Comparison of ENCODE assay signal across 17 mouse cellular contexts in genomic region chr19:22189716-22190115, GRCm38 (mm10). TPM values are rescaled to one million over a fixed set of nuclear protein-coding genes. Genes with fewer than 3 reads are reported as not detected.
DNase-seq lines count a peak whose midpoint lies in the region; ATAC-seq and TF ChIP-seq lines count a peak whose summit lies in the region.
"Had no signal": no experiment of that assay in that cellular context is flagged by ENCODE, and none has a peak within 500 bp of the region (broad histone marks: within the 10 kb centered on the region; RNA-seq: fewer than 3 reads in every experiment).

No protein-coding gene starts in this region.

- 40% methylated on average over 1 of the region's 1 CpGs for WGBS in hindbrain, embryonic 14.5 days
- 69% methylated on average over 1 of the region's 1 CpGs for WGBS in hindbrain, embryonic 10.5 days
- WGBS in midbrain, postnatal 0 days: 10% methylated on average over 1 of the region's 1 CpGs

- H3K27me3 ChIP-seq in hindbrain, embryonic 14.5 days (ENCODE audit: control insufficient read depth, insufficient read depth, low read length): no peaks in the 10 kb centered on the region
- no peaks in the 10 kb centered on the region for H3K27me3 ChIP-seq in hindbrain, embryonic 10.5 days (ENCODE audit: insufficient read depth, poor library complexity, severe bottlenecking)
- H3K27me3 ChIP-seq in midbrain, postnatal 0 days (ENCODE audit: insufficient read depth, low read length): no peaks in the 10 kb centered on the region
- H3K27me3 ChIP-seq: embryonic facial prominence, embryonic 13.5 days; limb, embryonic 12.5 days had no signal

- H3K4me2 ChIP-seq in hindbrain, embryonic 14.5 days (replicated peaks): no peak overlapping the region
- no peak overlapping the region for H3K4me2 ChIP-seq in midbrain, postnatal 0 days (ENCODE audit: low read depth, low read length, poor library complexity, severe bottlenecking)
- H3K4me2 ChIP-seq: embryonic facial prominence, embryonic 13.5 days; limb, embryonic 12.5 days had no signal

- no peak overlapping the region for H3K4me3 ChIP-seq in hindbrain, embryonic 14.5 days (replicated peaks; ENCODE audit: low read length)
- no peak overlapping the region for H3K4me3 ChIP-seq in hindbrain, embryonic 10.5 days
- H3K4me3 ChIP-seq in midbrain, postnatal 0 days (ENCODE audit: low read depth, low read length): no peak overlapping the region
- H3K4me3 ChIP-seq: embryonic facial prominence, embryonic 13.5 days; limb, embryonic 12.5 days had no signal

- ATAC-seq in hindbrain, embryonic 14.5 days (ENCODE audit: low FRiP score): 0 out of 2 replicates have a peak, but pooled peaks have one; percentile 71
- peak; percentile 78 for ATAC-seq in midbrain, postnatal 0 days (ENCODE audit: low FRiP score)
- ATAC-seq in CD4-positive, CD25-positive, alpha-beta regulatory T cell, adult 4 months: no peak

- DNase-seq in hindbrain, embryonic 14.5 days (ENCODE audit: low spot score): peak; percentile 57
- no peak for DNase-seq in hindbrain, embryonic 10.5 days (ENCODE audit: low spot score)
- peak; percentile 11 for DNase-seq in embryo, embryonic 10.5 days (ENCODE audit: low spot score)
- DNase-seq in layer of hippocampus, adult 8-10 months (ENCODE audit: low spot score in 2 of 2): peak; percentile 17 to 30
- peak; percentile 74 for DNase-seq in midbrain, postnatal 0 days (ENCODE audit: low spot score)
- DNase-seq in thymus, postnatal 25 days: no peak
- DNase-seq in cerebellum, adult 9-11 months: no peak
- DNase-seq: adrenal gland, adult 2 months; cerebellum, adult 11 months; heart, postnatal 10 days; lung, adult 2 months; thymus, postnatal 4 days had no signal

- H3K4me1 ChIP-seq in hindbrain, embryonic 14.5 days (replicated peaks; ENCODE audit: control insufficient read depth, insufficient read depth, low read length): no peaks in the 10 kb centered on the region
- no peaks in the 10 kb centered on the region for H3K4me1 ChIP-seq in hindbrain, embryonic 10.5 days (replicated peaks)
- no peaks in the 10 kb centered on the region for H3K4me1 ChIP-seq in midbrain, postnatal 0 days (ENCODE audit: insufficient read depth, low read length)
- H3K4me1 ChIP-seq: embryonic facial prominence, embryonic 13.5 days; limb, embryonic 12.5 days had no signal

- no peaks in the 10 kb centered on the region for H3K36me3 ChIP-seq in hindbrain, embryonic 14.5 days (replicated peaks; ENCODE audit: control insufficient read depth, insufficient read depth)
- H3K36me3 ChIP-seq in hindbrain, embryonic 10.5 days: no peaks in the 10 kb centered on the region
- H3K36me3 ChIP-seq in midbrain, postnatal 0 days (ENCODE audit: insufficient read depth, low read length): no peaks in the 10 kb centered on the region
- H3K36me3 ChIP-seq: embryonic facial prominence, embryonic 13.5 days; limb, embryonic 12.5 days had no signal

- H3K9ac ChIP-seq in hindbrain, embryonic 14.5 days: no peak overlapping the region
- no peak overlapping the region for H3K9ac ChIP-seq in midbrain, postnatal 0 days (replicated peaks; ENCODE audit: low read length, poor library complexity, severe bottlenecking)
- H3K9ac ChIP-seq: embryonic facial prominence, embryonic 13.5 days; limb, embryonic 12.5 days had no signal

- no peak for TF ChIP-seq CTCF in midbrain, postnatal 0 days (IDR thresholded peaks at IDR 0.05)

- 0 out of 2 replicates have a peak, but pooled peaks cover 5% of the 10 kb centered on the region for H3K9me3 ChIP-seq in hindbrain, embryonic 14.5 days (ENCODE audit: control insufficient read depth, low read length)
- no peaks in the 10 kb centered on the region for H3K9me3 ChIP-seq in hindbrain, embryonic 10.5 days
- no peaks in the 10 kb centered on the region for H3K9me3 ChIP-seq in midbrain, postnatal 0 days (ENCODE audit: low read length)
- H3K9me3 ChIP-seq: limb, embryonic 12.5 days had no signal

- 0 out of 2 replicates have a peak overlapping the region, but pooled peaks have one; percentile 14 for H3K27ac ChIP-seq in hindbrain, embryonic 14.5 days
- H3K27ac ChIP-seq in hindbrain, embryonic 10.5 days: no peak overlapping the region
- H3K27ac ChIP-seq in midbrain, postnatal 0 days (ENCODE audit: low read depth, low read length): no peak overlapping the region
- H3K27ac ChIP-seq: embryonic facial prominence, embryonic 13.5 days; kidney, postnatal 0 days; limb, embryonic 12.5 days had no signal

RNA-seq across cellular contexts. Expression of gene Trpm3, which starts 50.9 kb away (rescaled TPM):
- polyA plus RNA-seq in hindbrain, embryonic 14.5 days (2014; fragmentation: Nextera tagmentation; extraction: Ambion mirVana): 30.5 and 48.4 TPM in 2 replicates
- 9.9 and 14.4 TPM in 2 replicates for polyA plus RNA-seq in hindbrain, embryonic 10.5 days (2016; fragmentation: Nextera tagmentation; extraction: Ambion mirVana)
- 10 to 100 TPM; 55.8 to 63.2 (median 60.7) TPM for total RNA-seq in layer of hippocampus, adult 8-10 months (2022)
- total RNA-seq in midbrain, postnatal 0 days (2014; rRNA removed): 64.7 and 65.8 TPM in 2 replicates
- polyA plus RNA-seq in midbrain, postnatal 0 days (2015; fragmentation: Nextera tagmentation; extraction: Ambion mirVana): 15.0 and 19.1 TPM in 2 replicates
- under 1 TPM in 1 of 2 experiments, not detected in 1; 0.28 TPM for polyA plus RNA-seq in CD4-positive, CD25-positive, alpha-beta regulatory T cell, adult 4 months (2017; shearing (Covaris generic))
- total RNA-seq: megakaryocyte-erythroid progenitor cell, adult 5-6 weeks had no signal

Comparison
In these comparisons a context has a peak if more than half of its experiments do, and no peak if none do; other contexts are left out.
1. DNase-seq: peak in hindbrain, embryonic 14.5 days (single experiment), embryo, embryonic 10.5 days (single experiment), layer of hippocampus, adult 8-10 months (2 of 2) and midbrain, postnatal 0 days (single experiment); none in hindbrain, embryonic 10.5 days (single experiment), thymus, postnatal 25 days (single experiment) and cerebellum, adult 9-11 months (single experiment).